Mouse (Mus musculus) testis, adult 2 months (tissue): Measurements from ENCODE around the gene Rps25.

Source experiments
- CTCF ChIP-seq: fragments of 200-500 bp; IDR thresholded peaks from 2 replicates; pipeline ENCODE4 v1.5.1; 2012; ENCODE audit warnings: low read depth, mild to moderate bottlenecking, inconsistent platforms, low read length, moderate library complexity; ENCODE audit not compliant: control insufficient read depth, insufficient read depth, insufficient replicate concordance
- POLR2A ChIP-seq: fragments of 200-500 bp; IDR thresholded peaks from 2 replicates; pipeline ENCODE4 v1.6.1; 2012; ENCODE audit warnings: low read depth, mild to moderate bottlenecking, inconsistent platforms, low read length, moderate library complexity; ENCODE audit not compliant: control insufficient read depth

GRCm38 (mm10) chr9:44389273-44389672, 17.7 kb upstream of the Rps25 start:
- TF ChIP-seq CTCF = peak; percentile 60; the same call in 1 of the 2 replicates
- TF ChIP-seq POLR2A = no peak
